Mouse (Mus musculus): ENCODE measurements around the gene Mybl2. TPM values are rescaled to one million over a fixed set of nuclear protein-coding genes. Genes with fewer than 3 reads are reported as not detected.

Gene Mybl2
- polyA plus RNA-seq (2014; fragmentation: Illumina TruSeq; extraction: RNeasy Lipid Tissue Mini Kit (QIAGEN cat#74804); ENCODE audit: low read depth, low replicate concordance) = 2.0 TPM

GRCm38 (mm10) chr2:163054335-163054840 lies at the start of gene Mybl2:
Gene Mybl2 (plus strand): TSS chr2:163054687.

DNA sequence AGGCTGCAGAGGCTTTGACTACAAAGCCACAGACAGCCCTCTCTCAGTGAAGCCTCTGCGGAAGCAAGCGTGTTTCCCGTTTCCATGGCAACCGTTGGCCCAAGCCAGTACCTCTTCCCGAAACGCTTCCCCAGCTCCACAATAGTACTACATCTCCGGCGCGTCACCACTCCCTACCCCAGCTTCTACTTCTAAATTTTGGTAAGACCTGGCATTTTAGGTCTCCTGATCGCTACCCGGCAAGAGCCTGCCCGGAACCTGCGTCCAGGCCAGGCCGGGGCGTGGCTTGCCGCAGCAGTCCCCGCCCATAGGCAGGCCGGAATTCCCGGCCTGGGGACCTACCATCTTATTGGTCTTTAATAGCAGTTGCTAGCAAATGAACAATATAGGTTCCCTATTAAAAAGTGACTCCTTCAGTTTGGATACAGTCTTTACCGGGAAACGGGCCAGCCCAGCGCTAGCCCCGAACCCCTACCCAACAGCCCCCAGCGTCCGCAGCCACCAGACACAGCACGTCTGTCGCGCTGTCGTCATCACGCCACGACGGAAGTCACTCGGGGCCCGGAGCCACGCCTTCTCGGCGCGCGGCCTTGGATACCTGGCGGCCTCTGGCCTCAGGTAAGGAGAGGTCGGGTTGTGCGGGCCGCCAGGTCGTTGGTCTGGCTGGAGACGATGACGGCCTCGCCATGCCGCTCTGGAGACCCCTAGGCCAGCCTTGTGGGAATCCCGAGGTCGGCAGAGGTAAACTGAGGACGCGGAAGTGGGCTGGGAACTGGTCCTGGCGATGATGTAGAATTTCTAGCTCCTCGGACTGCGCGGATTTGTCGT lies 37.4 kb upstream of the Mybl2 start, which contains the start of gene Ift52:
TSS of gene Ift52 (plus strand) at position 439 of the 828 bp plus-strand sequence.

GRCm38 (mm10) chr2:163087728-163088127 lies 33.2 kb downstream of the Mybl2 start, which contains the start of gene Gtsf1l:
Gene Gtsf1l (minus strand): TSS chr2:163087855.

Other genes starting within 250 kb of the Mybl2 start
- gene Srsf6, start 123.2 kb upstream of the Mybl2 start, polyA plus RNA-seq (2014; fragmentation: Illumina TruSeq; extraction: RNeasy Lipid Tissue Mini Kit (QIAGEN cat#74804); ENCODE audit: low read depth, low replicate concordance) = 159 TPM
- 0.15 TPM for gene L3mbtl1, start 111.2 kb upstream of the Mybl2 start, polyA plus RNA-seq (2014; fragmentation: Illumina TruSeq; extraction: RNeasy Lipid Tissue Mini Kit (QIAGEN cat#74804); ENCODE audit: low read depth, low replicate concordance)
- gene Sgk2, start 67.4 kb upstream of the Mybl2 start, polyA plus RNA-seq (2014; fragmentation: Illumina TruSeq; extraction: RNeasy Lipid Tissue Mini Kit (QIAGEN cat#74804); ENCODE audit: low read depth, low replicate concordance) = not detected
- gene Ift52, start 37.3 kb upstream of the Mybl2 start, polyA plus RNA-seq (2014; fragmentation: Illumina TruSeq; extraction: RNeasy Lipid Tissue Mini Kit (QIAGEN cat#74804); ENCODE audit: low read depth, low replicate concordance) = 49.4 TPM
- gene Gtsf1l, start 33.2 kb downstream of the Mybl2 start, polyA plus RNA-seq (2014; fragmentation: Illumina TruSeq; extraction: RNeasy Lipid Tissue Mini Kit (QIAGEN cat#74804); ENCODE audit: low read depth, low replicate concordance) = 7.7 TPM
- gene Tox2, start 148.4 kb downstream of the Mybl2 start, polyA plus RNA-seq (2014; fragmentation: Illumina TruSeq; extraction: RNeasy Lipid Tissue Mini Kit (QIAGEN cat#74804); ENCODE audit: low read depth, low replicate concordance) = 1.2 TPM

All from adipose tissue, adult 10 weeks (tissue).